Mouse (Mus musculus): Measurements from ENCODE around the gene Naa38. TPM values are rescaled to one million over a fixed set of nuclear protein-coding genes. Genes with fewer than 3 reads are reported as not detected.

Gene Naa38
- polyA plus RNA-seq, 1 experiment, result 193 TPM

DNA sequence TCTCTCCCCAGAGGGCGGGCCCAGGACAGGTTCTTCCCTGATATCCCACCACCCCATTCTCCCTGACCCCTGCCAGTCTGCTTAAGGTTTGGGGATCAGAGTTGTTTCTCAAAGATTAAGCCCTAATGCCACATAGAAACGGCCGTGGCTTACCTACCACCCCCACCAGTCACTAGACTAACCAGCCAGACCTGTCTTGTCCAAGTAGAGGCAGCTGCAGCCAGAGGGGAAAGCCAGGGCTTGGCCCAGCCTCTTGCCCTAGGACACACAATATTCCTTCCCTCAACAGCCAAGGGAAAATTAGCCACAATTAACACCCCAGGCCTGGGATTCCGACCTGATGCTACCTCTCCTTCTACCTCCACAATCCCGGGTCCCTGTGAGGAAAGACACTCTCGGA lies 29.6 kb upstream of the Naa38 start:
- Histone ChIP-seq H3K27ac (ENCODE audit: insufficient read depth, low read length) (peak overlapping the region; percentile 60), H3K4me3 (replicated peaks; ENCODE audit: insufficient read depth, low read depth, low read length) (peak overlapping the region; percentile 54), H3K4me1 (ENCODE audit: control insufficient read depth, insufficient read depth, low read length) (peaks cover 26% of the 10 kb centered on the region), H3K27me3 (ENCODE audit: control insufficient read depth, insufficient read depth, low read length) (no peaks in the 10 kb centered on the region)
- no peak for DNase-seq
- no peak for TF ChIP-seq CTCF (IDR thresholded peaks at IDR 0.05; ENCODE audit: borderline replicate concordance, insufficient read depth, low read depth, low read length)
- TF ChIP-seq POLR2A (IDR thresholded peaks at IDR 0.05; ENCODE audit: borderline replicate concordance, insufficient read depth, low read length), result no peak
- WGBS, result 36% methylated on average over 6 of the region's 6 CpGs

- Histone ChIP-seq H3K27ac (ENCODE audit: insufficient read depth, low read length) (peak overlapping the region; percentile 60), H3K4me1 (ENCODE audit: control insufficient read depth, insufficient read depth, low read length) (peaks cover 26% of the 10 kb centered on the region), H3K4me3 (replicated peaks; ENCODE audit: insufficient read depth, low read depth, low read length) (peak overlapping the region; percentile 54), H3K27me3 (ENCODE audit: control insufficient read depth, insufficient read depth, low read length) (no peaks in the 10 kb centered on the region)
- peak; percentile 79 to 80 for DNase-seq
- 1% methylated on average over 26 of the region's 26 CpGs for WGBS
- TF ChIP-seq POLR2A (IDR thresholded peaks at IDR 0.05; ENCODE audit: borderline replicate concordance, insufficient read depth, low read length) (no peak), CTCF (IDR thresholded peaks at IDR 0.05; ENCODE audit: borderline replicate concordance, insufficient read depth, low read depth, low read length) (no peak)
These were observed 29.0 kb upstream of the Naa38 start for GRCm38 (mm10) chr11:69366157-69366854.

DNA sequence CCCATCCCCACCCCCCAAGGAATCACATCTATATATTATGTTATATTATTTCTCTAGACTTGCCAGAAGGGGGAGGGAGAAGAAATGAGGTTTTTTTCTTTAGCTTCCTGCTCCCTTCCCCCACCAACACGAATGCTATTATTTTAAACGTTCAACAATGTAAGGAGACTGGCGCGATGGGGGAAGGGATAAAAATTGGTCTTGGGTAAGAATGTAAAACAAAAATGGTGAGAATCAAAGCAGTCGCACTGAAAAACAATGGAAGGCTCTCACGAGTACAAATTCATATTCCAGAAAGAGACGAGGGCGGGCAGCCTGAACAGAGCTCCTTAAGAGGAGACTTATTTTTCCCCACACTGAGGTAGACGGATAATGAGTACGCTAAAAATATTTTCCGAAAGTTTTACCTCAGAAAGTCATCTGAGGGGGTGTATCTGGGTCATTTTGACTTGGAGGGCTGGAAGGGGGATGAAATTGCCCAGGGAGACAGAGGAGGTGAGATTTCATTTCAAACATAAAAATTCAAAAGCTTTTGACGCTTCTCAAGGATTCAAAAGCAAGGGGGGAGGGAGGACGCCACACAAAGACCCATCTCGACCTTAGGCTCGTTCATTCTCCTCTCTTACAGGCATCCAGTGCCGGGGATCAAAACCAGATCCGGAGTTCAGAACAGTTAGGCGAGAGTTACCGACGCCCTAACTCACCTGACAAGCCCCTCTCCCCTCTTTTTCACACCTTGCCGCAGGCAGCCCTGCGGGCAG lies 28.3 kb upstream of the Naa38 start:
- peaks cover 32% of the 10 kb centered on the region for H3K4me1 ChIP-seq (ENCODE audit: control insufficient read depth, insufficient read depth, low read length)
- peak overlapping the region; percentile 54 for H3K4me3 ChIP-seq (replicated peaks; ENCODE audit: insufficient read depth, low read depth, low read length)
- H3K27me3 ChIP-seq (ENCODE audit: control insufficient read depth, insufficient read depth, low read length), result no peaks in the 10 kb centered on the region
- under 1% methylated on average over 22 of the region's 22 CpGs for WGBS
- TF ChIP-seq CTCF (IDR thresholded peaks at IDR 0.05; ENCODE audit: borderline replicate concordance, insufficient read depth, low read depth, low read length) (no peak), POLR2A (IDR thresholded peaks at IDR 0.05; ENCODE audit: borderline replicate concordance, insufficient read depth, low read length) (no peak)
- H3K27ac ChIP-seq (ENCODE audit: insufficient read depth, low read length), result no peak overlapping the region
- DNase-seq, result no peak

DNA sequence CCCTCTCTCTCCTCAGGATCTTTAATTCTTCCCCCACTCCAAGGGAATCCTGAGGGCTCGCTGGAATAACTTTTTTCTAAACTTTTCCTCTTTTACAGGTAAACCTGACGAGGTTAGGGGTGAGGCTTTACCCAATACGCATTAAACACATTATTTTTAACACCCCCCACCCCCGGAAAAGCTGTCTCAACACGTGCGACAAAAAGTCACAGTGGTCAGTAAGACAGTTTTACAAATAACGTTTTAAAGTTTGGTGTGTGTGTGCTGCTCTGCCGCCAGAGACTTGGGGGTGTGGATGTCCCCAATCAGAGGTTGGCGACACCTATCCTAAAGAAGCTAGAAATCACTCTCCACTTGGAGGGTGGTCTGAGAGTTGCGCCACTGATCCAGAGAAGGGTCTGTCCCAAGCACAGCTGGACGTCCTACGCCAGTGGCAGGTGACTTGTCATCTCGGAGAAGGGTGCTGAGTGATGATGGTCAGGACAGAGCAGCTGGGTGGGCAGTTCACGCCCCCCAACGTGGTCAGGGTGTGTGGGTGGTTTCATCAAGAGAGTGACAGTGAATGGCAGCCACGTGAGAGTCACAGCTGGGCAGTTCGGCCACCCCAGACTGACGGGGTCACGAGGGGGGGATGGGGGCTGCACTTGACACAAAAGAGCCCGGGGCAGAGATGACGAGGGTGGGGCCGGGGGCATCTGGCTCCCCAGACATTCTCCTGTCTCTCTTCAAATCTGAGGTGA lies 27.5 kb upstream of the Naa38 start:
- 2% methylated on average over 22 of the region's 22 CpGs for WGBS

GRCm38 (mm10) chr11:69368356-69369214 lies 26.7 kb upstream of the Naa38 start:
- under 1% methylated on average over 72 of the region's 106 CpGs for WGBS
- Histone ChIP-seq H3K27ac (ENCODE audit: insufficient read depth, low read length) (peak overlapping the region; percentile 49), H3K4me1 (ENCODE audit: control insufficient read depth, insufficient read depth, low read length) (peaks cover 42% of the 10 kb centered on the region), H3K4me3 (replicated peaks; ENCODE audit: insufficient read depth, low read depth, low read length) (peak overlapping the region; percentile 90), H3K27me3 (ENCODE audit: control insufficient read depth, insufficient read depth, low read length) (no peaks in the 10 kb centered on the region)
- 0 out of 2 replicates have a peak, but pooled peaks have one; percentile 9 for TF ChIP-seq POLR2A (IDR thresholded peaks at IDR 0.05; ENCODE audit: borderline replicate concordance, insufficient read depth, low read length)
- TF ChIP-seq CTCF (IDR thresholded peaks at IDR 0.05; ENCODE audit: borderline replicate concordance, insufficient read depth, low read depth, low read length), result no peak
- peak; percentile 53 to 66 for DNase-seq

More for the DNA sequence above, 27.5 kb upstream of the Naa38 start:
- no peak overlapping the region for H3K27ac ChIP-seq (ENCODE audit: insufficient read depth, low read length)
- peaks cover 35% of the 10 kb centered on the region for H3K4me1 ChIP-seq (ENCODE audit: control insufficient read depth, insufficient read depth, low read length)
- H3K27me3 ChIP-seq (ENCODE audit: control insufficient read depth, insufficient read depth, low read length), result no peaks in the 10 kb centered on the region
- peak overlapping the region; percentile 73 for H3K4me3 ChIP-seq (replicated peaks; ENCODE audit: insufficient read depth, low read depth, low read length)
- DNase-seq, result peak in 1 of 2 experiments; percentile 37
- TF ChIP-seq POLR2A (IDR thresholded peaks at IDR 0.05; ENCODE audit: borderline replicate concordance, insufficient read depth, low read length), result no peak
- TF ChIP-seq CTCF (IDR thresholded peaks at IDR 0.05; ENCODE audit: borderline replicate concordance, insufficient read depth, low read depth, low read length), result no peak

DNA sequence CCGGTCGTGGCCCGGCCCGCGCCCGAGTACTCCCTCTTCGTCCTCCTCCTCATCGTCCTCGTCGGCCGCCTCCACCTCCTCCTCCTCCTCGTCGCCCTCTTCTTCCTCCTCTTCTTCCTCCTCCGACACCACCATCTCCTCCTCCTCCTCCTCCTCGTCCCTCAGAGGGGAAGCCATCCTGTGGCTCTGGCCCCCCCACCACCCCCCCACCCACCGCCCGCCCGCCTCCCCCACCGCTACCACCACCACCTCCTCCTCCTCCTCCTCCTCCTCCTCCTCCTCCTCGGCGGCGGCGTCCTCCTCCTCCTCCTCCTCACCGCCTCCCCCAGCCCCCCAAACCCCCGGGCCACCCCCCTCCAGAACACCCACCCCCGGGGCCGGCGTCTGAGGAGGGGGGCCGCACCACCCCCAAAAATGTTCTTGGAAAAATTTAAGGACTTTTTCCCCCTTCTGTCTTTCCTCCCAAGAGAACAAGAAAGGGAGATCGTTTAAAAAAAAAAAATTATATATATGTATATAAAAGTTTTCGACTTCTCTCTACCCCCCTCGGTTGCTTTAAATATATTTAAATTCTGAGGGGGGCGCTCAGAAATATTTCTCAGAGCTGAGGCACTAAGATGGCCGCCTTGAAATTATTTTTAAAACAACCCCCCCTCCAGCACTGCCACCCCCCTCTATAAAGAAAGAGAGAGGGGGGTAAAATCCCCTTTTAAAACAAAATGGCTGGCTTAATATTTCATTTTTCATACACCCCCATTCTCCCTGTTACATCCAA lies 25.9 kb upstream of the Naa38 start, which contains the start of gene Chd3:
TSS of gene Chd3 (minus strand) at position 192 of the 775 bp plus-strand sequence.
- TF ChIP-seq CTCF (IDR thresholded peaks at IDR 0.05; ENCODE audit: borderline replicate concordance, insufficient read depth, low read depth, low read length) (no peak), POLR2A (IDR thresholded peaks at IDR 0.05; ENCODE audit: borderline replicate concordance, insufficient read depth, low read length) (no peak)
- Histone ChIP-seq H3K4me1 (ENCODE audit: control insufficient read depth, insufficient read depth, low read length) (peaks cover 43% of the 10 kb centered on the region), H3K4me3 (replicated peaks; ENCODE audit: insufficient read depth, low read depth, low read length) (peak within 1 kb of the TSS; percentile 90), H3K27ac (ENCODE audit: insufficient read depth, low read length) (peak within 1 kb of the TSS; percentile 49), H3K27me3 (ENCODE audit: control insufficient read depth, insufficient read depth, low read length) (no peaks in the 10 kb centered on the region)
- DNase-seq, result no peak
- 2% methylated on average over 13 of the region's 34 CpGs for WGBS

All from cerebellum, adult 2 months (tissue).